Mouse (Mus musculus): Measurements from ENCODE around the gene Ntsr1.

- TF ChIP-seq CTCF (IDR thresholded peaks at IDR 0.05; ENCODE audit: borderline replicate concordance, insufficient read depth, low read depth, low read length) (no peak), POLR2A (IDR thresholded peaks at IDR 0.05; ENCODE audit: borderline replicate concordance, insufficient read depth, low read length) (no peak)
Measured at GRCm38 (mm10) chr2:180562146-180562545, 62.4 kb downstream of the Ntsr1 start.
